Mouse (Mus musculus) myocyte (in vitro differentiated cells): Measurements from ENCODE around the gene Tmem108.

ENCODE experiments used
- CEBPB ChIP-seq: IDR thresholded peaks from 2 replicates; pipeline ENCODE4 v1.6.1; 2011; ENCODE audit warnings: mild to moderate bottlenecking, moderate library complexity; ENCODE audit not compliant: poor library complexity, insufficient read depth, severe bottlenecking
- E2F4 ChIP-seq: IDR thresholded peaks from one replicate; pipeline ENCODE4 v1.6.1; 2011; ENCODE audit warnings: mild to moderate bottlenecking, control low read depth, moderate library complexity; ENCODE audit not compliant: insufficient read depth
- MAX ChIP-seq: IDR thresholded peaks from one replicate; pipeline ENCODE4 v1.6.1; 2011; ENCODE audit warnings: low read depth, mild to moderate bottlenecking, control low read depth
- MYOD1 ChIP-seq, 3 experiments: IDR thresholded peaks; one replicate each; pipeline ENCODE4 v1.6.1; 2011; ENCODE audit warnings: control low read depth in 2 of 3, low read depth in 2 of 3, mild to moderate bottlenecking in 2 of 3, moderate library complexity in 1 of 3; ENCODE audit not compliant: insufficient read length in 2 of 3, control insufficient read depth in 1 of 3
- MYOG ChIP-seq, 3 experiments: IDR thresholded peaks; one replicate each; pipeline ENCODE4 v1.6.1; 2011; ENCODE audit warnings: control low read depth in 2 of 3, low read depth in 2 of 3, mild to moderate bottlenecking in 2 of 3; ENCODE audit not compliant: insufficient read length in 2 of 3, control insufficient read depth in 1 of 3, insufficient read depth in 1 of 3
- POLR2A ChIP-seq: IDR thresholded peaks from one replicate; pipeline ENCODE4 v1.6.1; 2011; ENCODE audit warnings: low read depth, mild to moderate bottlenecking, control low read depth, moderate library complexity; ENCODE audit not compliant: insufficient read length
- POLR2AphosphoS2 ChIP-seq: IDR thresholded peaks from one replicate; pipeline ENCODE4 v1.6.1; 2011; ENCODE audit warnings: low read depth, control low read depth; ENCODE audit not compliant: insufficient read length
- TCF12 ChIP-seq: IDR thresholded peaks from one replicate; pipeline ENCODE4 v1.6.1; 2011; ENCODE audit warnings: mild to moderate bottlenecking, control low read depth; ENCODE audit not compliant: poor library complexity, insufficient read depth, severe bottlenecking
- USF1 ChIP-seq: IDR thresholded peaks from one replicate; pipeline ENCODE4 v1.6.1; 2011; ENCODE audit warnings: low read depth, mild to moderate bottlenecking, control low read depth, moderate library complexity

DNA sequence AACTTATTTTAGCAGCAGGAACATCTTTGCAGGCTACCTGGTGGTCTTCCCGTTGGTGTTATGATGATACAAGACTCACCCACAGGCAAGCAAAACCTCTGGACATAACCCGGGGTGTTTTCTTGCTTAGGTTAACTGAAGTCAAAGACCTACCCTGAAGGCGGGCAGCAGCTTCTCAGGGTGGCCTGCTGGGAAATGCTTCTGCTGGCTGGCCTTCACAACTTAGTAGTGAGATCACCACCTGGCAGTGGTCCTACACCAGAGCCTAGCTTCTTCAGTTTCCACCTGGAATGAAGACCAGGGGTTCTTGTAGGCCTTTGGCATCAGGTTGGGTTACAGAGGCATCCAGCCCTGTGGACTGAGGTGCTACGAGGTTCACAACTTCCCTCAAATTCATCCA is 169.7 kb downstream of the Tmem108 start:
- TF ChIP-seq TCF12 (no peak), POLR2A (no peak), USF1 (no peak), POLR2AphosphoS2 (no peak), CEBPB (no peak), MAX (no peak), E2F4 (no peak), MYOD1 (IDR thresholded peaks at IDR 0.05; ENCODE audit: control insufficient read depth in 1 of 3, insufficient read length in 2 of 3, low read depth in 2 of 3) (no peak), MYOG (IDR thresholded peaks at IDR 0.05; ENCODE audit: control insufficient read depth in 1 of 3, insufficient read depth in 1 of 3, insufficient read length in 2 of 3, low read depth in 2 of 3) (no peak)
